Mouse (Mus musculus): Measurements from ENCODE around the gene Gm13102. TPM values are rescaled to one million over a fixed set of nuclear protein-coding genes. Genes with fewer than 3 reads are reported as not detected.
"Not testable (repeated sequence)": the region's sequence is repeated elsewhere in the genome, so short reads cannot be mapped to it uniquely, and the experiment has no call there.

The Gm13102 gene
- total RNA-seq (2021) = not detected
- long read RNA-seq, experiment 1 = 0 reads
- long read RNA-seq, experiment 2 = 0 reads

GRCm38 (mm10) chr4:144106174-144106573, at the start of gene Gm13102:
Gene Gm13102 (plus strand): TSS chr4:144106474.
- DNase-seq (ENCODE audit: extremely low spot score in 1 of 2, low spot score in 2 of 2); H3K4me3 ChIP-seq; intact Hi-C loops (cut with DNase I); H3K27ac ChIP-seq: not testable (repeated sequence)

GRCm38 (mm10) chr4:144058826-144059225, 47.4 kb upstream of the Gm13102 start, which contains the start of gene Pramel4:
Gene Pramel4 (plus strand): TSS chr4:144059126.
- H3K27ac ChIP-seq; DNase-seq (ENCODE audit: extremely low spot score in 1 of 2, low spot score in 2 of 2); H3K4me3 ChIP-seq; intact Hi-C loops (cut with DNase I): not testable (repeated sequence)

Other genes with a start within 250 kb of the Gm13102 start
- not detected for gene Pramef6, start 206.1 kb upstream of the Gm13102 start, total RNA-seq (2021)
- gene Pramef25, start 155.5 kb upstream of the Gm13102 start, total RNA-seq (2021) = not detected
- not detected for gene Gm13101, start 139.5 kb upstream of the Gm13102 start, total RNA-seq (2021)
- gene Pramef17, start 112.1 kb upstream of the Gm13102 start, total RNA-seq (2021) = not detected
- gene Pramel4, start 47.3 kb upstream of the Gm13102 start, total RNA-seq (2021) = not detected
- not detected for gene Oog3, start 56.2 kb downstream of the Gm13102 start, total RNA-seq (2021)
- gene Oog2, start 84.2 kb downstream of the Gm13102 start, total RNA-seq (2021) = not detected
- gene C87977, start 106.8 kb downstream of the Gm13102 start, total RNA-seq (2021) = not detected
- gene Pramel5, start 174.0 kb downstream of the Gm13102 start, total RNA-seq (2021) = not detected
- gene Gm13128, start 223.8 kb downstream of the Gm13102 start, total RNA-seq (2021) = not detected